Mouse (Mus musculus) midbrain, postnatal 0 days (tissue): ENCODE measurements at regions not wholly inside any gene's neighbourhood (a gene's known extent, or its start where the extent isn't known, plus 50 kb on each side); places are given as distances from the start of the nearest gene placed in this dataset.
A peak's percentile ranks its signal among the peaks of the same experiment; 100 is the strongest.
"Not testable (repeated sequence)": the region's sequence is repeated elsewhere in the genome, so short reads cannot be mapped to it uniquely, and the experiment has no call there.

ENCODE experiments used
- ATAC-seq: fragments of 200-750 bp; cut with Nextera tagmentation; 2 replicates; pipeline ENCODE4 v1.8.0; 2017; ENCODE audit warnings: moderate number of reproducible peaks, mild to moderate bottlenecking, moderate TSS enrichment, moderate library complexity; ENCODE audit not compliant: low FRiP score
- DNase-seq: peaks from one replicate; pipeline ENCODE4 v3.0.0-alpha.2; 2015; ENCODE audit warnings: low spot score
- H3K27ac ChIP-seq: fragments of 300-500 bp; sonication (generic); 2 replicates; pipeline ENCODE4 v1.5.1; 2014; ENCODE audit warnings: low read depth, mild to moderate bottlenecking, low read length, mixed read lengths
- H3K27me3 ChIP-seq: fragments of 300-500 bp; sonication (generic); 2 replicates; pipeline ENCODE4 v1.6.1; 2014; ENCODE audit warnings: low read length, control low read depth, mixed read lengths; ENCODE audit not compliant: insufficient read depth
- H3K36me3 ChIP-seq: fragments of 300-500 bp; sonication (generic); 2 replicates; pipeline ENCODE4 v1.6.1; 2014; ENCODE audit warnings: low read length, control low read depth, mixed read lengths; ENCODE audit not compliant: insufficient read depth
- H3K4me1 ChIP-seq: fragments of 300-500 bp; sonication (generic); 2 replicates; pipeline ENCODE4 v1.6.1; 2014; ENCODE audit warnings: mild to moderate bottlenecking, control low read depth, antibody characterized with exemption, low read length, mixed read lengths; ENCODE audit not compliant: insufficient read depth
- H3K4me2 ChIP-seq: fragments of 300-500 bp; sonication (generic); 2 replicates; pipeline ENCODE4 v1.6.1; 2014; ENCODE audit warnings: low read depth, mild to moderate bottlenecking, low read length, mixed read lengths; ENCODE audit not compliant: poor library complexity, severe bottlenecking
- H3K4me3 ChIP-seq: fragments of 300-500 bp; sonication (generic); 2 replicates; pipeline ENCODE4 v1.5.1; 2014; ENCODE audit warnings: low read depth, mild to moderate bottlenecking, low read length, moderate library complexity
- H3K9ac ChIP-seq: fragments of 300-500 bp; sonication (generic); replicated peaks from 2 replicates; pipeline ENCODE4 v1.6.1; 2014; ENCODE audit warnings: mild to moderate bottlenecking, low read length, moderate library complexity, mixed read lengths; ENCODE audit not compliant: poor library complexity, severe bottlenecking
- H3K9me3 ChIP-seq: fragments of 300-500 bp; sonication (generic); 2 replicates; pipeline ENCODE4 v1.6.1; 2016; ENCODE audit warnings: low read length, control low read depth
- CTCF ChIP-seq: IDR thresholded peaks from 2 replicates; pipeline ENCODE4 v1.5.1; 2016; ENCODE audit warnings: antibody characterized with exemption, mild to moderate bottlenecking
- WGBS: fragments of 180-500 bp; shearing (Covaris S2); extraction: QIAGEN DNeasy Blood & Tissue Kit; methylation state at CpG from one replicate; pipeline ENCODE4 v1.1.7; 2014; 5-methylcytosine and 5-hydroxymethylcytosine counted together

GRCm38 (mm10) chr12:106311831-106312600, 302.0 kb downstream of the Vrk1 start:
- no peak overlapping the region for H3K9ac ChIP-seq
- WGBS = 62% methylated on average over 17 of the region's 17 CpGs
- no peak overlapping the region for H3K27ac ChIP-seq
- no peak overlapping the region for H3K4me2 ChIP-seq
- ATAC-seq (no peak), DNase-seq (no peak)
- no peak overlapping the region for H3K4me3 ChIP-seq
- H3K4me1 ChIP-seq = peaks cover 4% of the 10 kb centered on the region; the same call in 1 of the 2 replicates
- no peaks in the 10 kb centered on the region for H3K36me3 ChIP-seq
- no peak for TF ChIP-seq CTCF
- H3K27me3 ChIP-seq = peaks cover 10% of the 10 kb centered on the region
- no peaks in the 10 kb centered on the region for H3K9me3 ChIP-seq

- 79% methylated on average over 16 of the region's 16 CpGs for WGBS
- ATAC-seq (no peak), DNase-seq (no peak)
Measured at GRCm38 (mm10) chr12:106317738-106318137, 307.7 kb downstream of the Vrk1 start.

GRCm38 (mm10) chr12:106321511-106321910, 311.5 kb downstream of the Vrk1 start:
- H3K36me3 ChIP-seq = no peaks in the 10 kb centered on the region
- no peak for TF ChIP-seq CTCF
- ATAC-seq = no peak
- H3K27ac ChIP-seq = no peak overlapping the region
- no peaks in the 10 kb centered on the region for H3K4me1 ChIP-seq
- DNase-seq = peak; percentile 37
- no peak overlapping the region for H3K9ac ChIP-seq
- H3K4me3 ChIP-seq = no peak overlapping the region
- no peaks in the 10 kb centered on the region for H3K9me3 ChIP-seq
- no peaks in the 10 kb centered on the region for H3K27me3 ChIP-seq
- 51% methylated on average over 7 of the region's 7 CpGs for WGBS
- H3K4me2 ChIP-seq = no peak overlapping the region

More at GRCm38 (mm10) chr12:106317738-106318137, 307.7 kb downstream of the Vrk1 start:
- no peak for TF ChIP-seq CTCF
- no peaks in the 10 kb centered on the region for H3K9me3 ChIP-seq
- no peak overlapping the region for H3K4me2 ChIP-seq
- no peaks in the 10 kb centered on the region for H3K4me1 ChIP-seq
- H3K9ac ChIP-seq = no peak overlapping the region
- no peak overlapping the region for H3K27ac ChIP-seq
- no peak overlapping the region for H3K4me3 ChIP-seq
- no peaks in the 10 kb centered on the region for H3K36me3 ChIP-seq
- H3K27me3 ChIP-seq = no peaks in the 10 kb centered on the region

- WGBS = 52% methylated on average over 4 of the region's 4 CpGs
- Histone ChIP-seq H3K4me3 (no peak overlapping the region), H3K27ac (no peak overlapping the region), H3K36me3 (no peaks in the 10 kb centered on the region), H3K4me1 (no peaks in the 10 kb centered on the region), H3K27me3 (no peaks in the 10 kb centered on the region), H3K4me2 (no peak overlapping the region), H3K9me3 (no peaks in the 10 kb centered on the region), H3K9ac (no peak overlapping the region)
- TF ChIP-seq CTCF = no peak
- DNase-seq (no peak), ATAC-seq (no peak)
Measured at GRCm38 (mm10) chr12:106326611-106327010, 316.6 kb downstream of the Vrk1 start.

GRCm38 (mm10) chr12:106327351-106327750, 317.3 kb downstream of the Vrk1 start:
- TF ChIP-seq CTCF = no peak
- no peak for ATAC-seq
- Histone ChIP-seq H3K36me3 (no peaks in the 10 kb centered on the region), H3K9me3 (no peaks in the 10 kb centered on the region), H3K4me3 (no peak overlapping the region), H3K27me3 (no peaks in the 10 kb centered on the region), H3K9ac (no peak overlapping the region), H3K27ac (no peak overlapping the region), H3K4me1 (no peaks in the 10 kb centered on the region), H3K4me2 (no peak overlapping the region)
- whole genome bisulfite sequencing = 75% methylated on average over 5 of the region's 5 CpGs
- DNase-seq = no peak

GRCm38 (mm10) chr12:106357867-106358266, 347.8 kb downstream of the Vrk1 start:
- ATAC-seq (no peak), DNase-seq (no peak)
- no peak overlapping the region for H3K4me3 ChIP-seq
- whole genome bisulfite sequencing = 61% methylated on average over 9 of the region's 9 CpGs
- no peak overlapping the region for H3K27ac ChIP-seq
- H3K9ac ChIP-seq = no peak overlapping the region
- no peaks in the 10 kb centered on the region for H3K4me1 ChIP-seq
- no peak for TF ChIP-seq CTCF
- H3K9me3 ChIP-seq = no peaks in the 10 kb centered on the region
- no peaks in the 10 kb centered on the region for H3K27me3 ChIP-seq
- H3K4me2 ChIP-seq = no peak overlapping the region
- H3K36me3 ChIP-seq = no peaks in the 10 kb centered on the region

- not testable (repeated sequence) for H3K36me3 ChIP-seq, H3K27ac ChIP-seq
- 83% methylated on average over 7 of the region's 7 CpGs for WGBS
Measured at GRCm38 (mm10) chr12:106361646-106362045, 351.6 kb downstream of the Vrk1 start.

More at GRCm38 (mm10) chr12:106361646-106362045, 351.6 kb downstream of the Vrk1 start:
- not testable (repeated sequence) for H3K4me2 ChIP-seq, H3K9me3 ChIP-seq, ATAC-seq, H3K4me3 ChIP-seq, H3K4me1 ChIP-seq, H3K9ac ChIP-seq, DNase-seq, H3K27me3 ChIP-seq
